Mouse (Mus musculus) limb, embryonic 14.5 days (tissue): ENCODE measurements around the gene Pla2g4e. TPM values are rescaled to one million over a fixed set of nuclear protein-coding genes. Genes with fewer than 3 reads are reported as not detected.

Source experiments
- ATAC-seq: fragments of 200-750 bp; cut with Nextera tagmentation; 2 replicates; pipeline ENCODE4 v1.8.0; 2017; ENCODE audit warnings: low read depth, moderate number of reproducible peaks, moderate TSS enrichment; ENCODE audit not compliant: low FRiP score
- DNase-seq: peaks from one replicate; pipeline ENCODE4 v3.0.0-alpha.2; 2015; ENCODE audit warnings: low spot score
- H3K27ac ChIP-seq: fragments of 300-500 bp; sonication (generic); replicated peaks from 2 replicates; pipeline ENCODE4 v1.5.1; 2014; ENCODE audit warnings: low read depth, mild to moderate bottlenecking, low read length, moderate library complexity, mixed read lengths
- H3K27me3 ChIP-seq: fragments of 300-500 bp; sonication (generic); 2 replicates; pipeline ENCODE4 v1.6.1; 2014; ENCODE audit warnings: low read length, mixed read lengths; ENCODE audit not compliant: control insufficient read depth, insufficient read depth
- H3K36me3 ChIP-seq: fragments of 300-500 bp; sonication (generic); 2 replicates; pipeline ENCODE4 v1.6.1; 2014; ENCODE audit warnings: mild to moderate bottlenecking, low read length, moderate library complexity, mixed read lengths; ENCODE audit not compliant: control insufficient read depth, insufficient read depth
- H3K4me1 ChIP-seq: fragments of 300-500 bp; sonication (generic); 2 replicates; pipeline ENCODE4 v1.6.1; 2014; ENCODE audit warnings: antibody characterized with exemption, low read length, mixed read lengths; ENCODE audit not compliant: control insufficient read depth, insufficient read depth
- H3K4me2 ChIP-seq: fragments of 300-500 bp; sonication (generic); replicated peaks from 2 replicates; pipeline ENCODE4 v1.6.1; 2014; ENCODE audit warnings: low read depth, mild to moderate bottlenecking, low read length, moderate library complexity; ENCODE audit not compliant: severe bottlenecking
- H3K4me3 ChIP-seq: fragments of 300-500 bp; sonication (generic); replicated peaks from 2 replicates; pipeline ENCODE4 v1.5.1; 2014; ENCODE audit warnings: low read length
- H3K9ac ChIP-seq: fragments of 300-500 bp; sonication (generic); 2 replicates; pipeline ENCODE4 v1.6.1; 2014; ENCODE audit warnings: mild to moderate bottlenecking, low read depth, low read length, moderate library complexity; ENCODE audit not compliant: severe bottlenecking
- H3K9me3 ChIP-seq: fragments of 300-500 bp; sonication (generic); 2 replicates; pipeline ENCODE4 v1.6.1; 2016; ENCODE audit warnings: low read length; ENCODE audit not compliant: control insufficient read depth
- POLR2A ChIP-seq: fragments of 200-500 bp; IDR thresholded peaks from 2 replicates; pipeline ENCODE4 v1.8.0; 2012; ENCODE audit warnings: inconsistent platforms, mild to moderate bottlenecking, moderate library complexity, borderline replicate concordance; ENCODE audit not compliant: insufficient read depth, insufficient read length; ENCODE audit errors: extremely low read depth
- WGBS: fragments of 180-500 bp; shearing (Covaris S2); extraction: QIAGEN DNeasy Blood & Tissue Kit; methylation state at CpG from one replicate; pipeline ENCODE4 v1.1.7; 2014; 5-methylcytosine and 5-hydroxymethylcytosine counted together
- polyA plus RNA-seq, 2 experiments: library from polyadenylated mRNA; depleted of rRNA in 1 of 2; stranded (reverse) in 1 of 2; unstranded in 1 of 2; fragments of >200 nt; fragmentation: Nextera tagmentation in 1 of 2; extraction: Ambion mirVana in 1 of 2; gene quantifications; 2 replicates each; pipeline versions ENCODE4 v1.2.1 to v1.2.3; 2012 to 2014

Gene Pla2g4e
- polyA plus RNA-seq, 2 experiments, result 1.2 to 2.1 TPM

- DNase-seq, result no peak
- no peak for TF ChIP-seq POLR2A
- Histone ChIP-seq H3K9me3 (no peaks in the 10 kb centered on the region), H3K27ac (no peak overlapping the region), H3K27me3 (no peaks in the 10 kb centered on the region), H3K4me1 (no peaks in the 10 kb centered on the region), H3K4me2 (no peak overlapping the region), H3K9ac (no peak overlapping the region), H3K4me3 (no peak overlapping the region), H3K36me3 (no peaks in the 10 kb centered on the region)
- 81% methylated on average over 5 of the region's 5 CpGs for WGBS
- no peak for ATAC-seq
Measured at GRCm38 (mm10) chr2:120140326-120140725, 104.8 kb downstream of the Pla2g4e start.

DNA sequence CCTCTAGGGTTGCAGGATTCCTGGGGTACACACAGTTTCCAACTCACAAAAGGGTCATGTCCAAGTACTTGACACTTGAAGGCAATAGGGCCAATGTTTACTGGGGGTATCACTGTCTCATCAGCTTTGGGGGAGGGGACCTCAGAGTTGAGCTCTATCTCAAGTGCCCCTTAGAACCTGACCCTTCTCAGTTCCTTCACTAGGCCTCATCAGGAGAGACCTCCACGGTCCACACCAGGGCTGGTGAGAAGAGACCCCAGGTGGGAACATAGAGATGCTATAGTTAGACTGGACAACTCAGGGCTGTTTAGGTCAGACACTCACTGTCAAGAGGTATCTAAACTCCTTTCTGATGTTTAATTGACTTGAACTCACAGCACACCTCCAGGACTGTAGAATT lies 106.0 kb downstream of the Pla2g4e start:
- Histone ChIP-seq H3K27me3 (no peaks in the 10 kb centered on the region), H3K36me3 (no peaks in the 10 kb centered on the region), H3K9me3 (no peaks in the 10 kb centered on the region), H3K4me1 (no peaks in the 10 kb centered on the region), H3K4me3 (no peak overlapping the region), H3K4me2 (no peak overlapping the region), H3K9ac (no peak overlapping the region), H3K27ac (no peak overlapping the region)
- DNase-seq, result no peak
- no peak for TF ChIP-seq POLR2A
- no peak for ATAC-seq
- WGBS, result 69% methylated on average over 1 of the region's 1 CpGs

- Histone ChIP-seq H3K4me3 (no peak overlapping the region), H3K36me3 (no peaks in the 10 kb centered on the region), H3K4me1 (no peaks in the 10 kb centered on the region), H3K9ac (no peak overlapping the region), H3K4me2 (no peak overlapping the region), H3K9me3 (no peaks in the 10 kb centered on the region), H3K27me3 (no peaks in the 10 kb centered on the region), H3K27ac (no peak overlapping the region)
- DNase-seq (no peak), ATAC-seq (no peak)
- TF ChIP-seq POLR2A, result no peak
- whole genome bisulfite sequencing, result 60% methylated on average over 5 of the region's 5 CpGs
Measured at GRCm38 (mm10) chr2:120137281-120137680, 107.9 kb downstream of the Pla2g4e start.

DNA sequence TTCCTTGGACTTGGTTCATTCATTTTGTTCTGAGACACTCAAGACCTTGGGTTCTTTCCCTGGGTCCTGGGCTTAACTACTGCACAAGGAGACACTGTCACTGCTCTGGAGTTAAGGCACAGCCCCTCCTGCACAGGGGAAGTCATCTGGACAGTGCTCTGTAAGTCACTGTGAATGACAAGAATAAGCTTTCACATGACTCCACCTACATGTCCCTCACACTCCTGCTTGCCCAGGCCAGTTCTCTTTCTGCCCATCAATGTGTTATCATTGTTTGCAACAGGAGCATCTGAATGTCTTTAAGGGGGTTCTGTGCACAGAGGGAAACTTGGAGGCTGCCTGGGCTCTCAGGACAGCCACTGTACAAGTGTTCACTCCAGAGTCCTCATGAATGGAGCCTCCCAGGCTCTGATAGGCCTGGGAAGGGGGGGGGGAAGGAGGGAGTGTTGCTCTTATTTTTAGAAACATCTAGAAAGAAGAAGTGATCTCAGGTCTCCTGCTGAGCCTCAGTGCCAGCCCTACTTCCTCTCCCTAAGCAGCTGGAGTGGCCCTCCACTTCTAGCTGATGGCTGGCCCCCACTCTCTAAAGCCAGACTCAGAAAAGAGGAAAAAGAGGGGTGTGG lies 110.6 kb downstream of the Pla2g4e start:
- no peaks in the 10 kb centered on the region for H3K36me3 ChIP-seq

GRCm38 (mm10) chr2:120131881-120132280 lies 113.3 kb downstream of the Pla2g4e start:
- 91% methylated on average over 1 of the region's 1 CpGs for WGBS
- H3K9me3 ChIP-seq, result no peaks in the 10 kb centered on the region
- DNase-seq, result no peak
- H3K27me3 ChIP-seq, result no peaks in the 10 kb centered on the region
- no peaks in the 10 kb centered on the region for H3K36me3 ChIP-seq
- H3K4me1 ChIP-seq, result 0 out of 2 replicates have a peak, but pooled peaks cover 4% of the 10 kb centered on the region
- H3K9ac ChIP-seq, result no peak overlapping the region
- no peak overlapping the region for H3K27ac ChIP-seq
- no peak for ATAC-seq
- no peak overlapping the region for H3K4me3 ChIP-seq
- no peak for TF ChIP-seq POLR2A
- H3K4me2 ChIP-seq, result no peak overlapping the region

More for the DNA sequence above, 110.6 kb downstream of the Pla2g4e start:
- no peak overlapping the region for H3K27ac ChIP-seq
- ATAC-seq (no peak), DNase-seq (no peak)
- H3K4me1 ChIP-seq, result no peaks in the 10 kb centered on the region
- no peak overlapping the region for H3K4me3 ChIP-seq
- H3K9ac ChIP-seq, result no peak overlapping the region
- H3K27me3 ChIP-seq, result no peaks in the 10 kb centered on the region
- no peak for TF ChIP-seq POLR2A
- no peaks in the 10 kb centered on the region for H3K9me3 ChIP-seq
- no peak overlapping the region for H3K4me2 ChIP-seq
